Mouse (Mus musculus) limb, embryonic 14.5 days (tissue): ENCODE measurements around the gene Psip1. TPM values are rescaled to one million over a fixed set of nuclear protein-coding genes. Genes with fewer than 3 reads are reported as not detected.

Experiments
- ATAC-seq: fragments of 200-750 bp; cut with Nextera tagmentation; 2 replicates; pipeline ENCODE4 v1.8.0; 2017; ENCODE audit warnings: low read depth, moderate number of reproducible peaks, moderate TSS enrichment; ENCODE audit not compliant: low FRiP score
- DNase-seq: peaks from one replicate; pipeline ENCODE4 v3.0.0-alpha.2; 2015; ENCODE audit warnings: low spot score
- H3K27ac ChIP-seq: fragments of 300-500 bp; sonication (generic); replicated peaks from 2 replicates; pipeline ENCODE4 v1.5.1; 2014; ENCODE audit warnings: low read depth, mild to moderate bottlenecking, low read length, moderate library complexity, mixed read lengths
- H3K27me3 ChIP-seq: fragments of 300-500 bp; sonication (generic); 2 replicates; pipeline ENCODE4 v1.6.1; 2014; ENCODE audit warnings: low read length, mixed read lengths; ENCODE audit not compliant: control insufficient read depth, insufficient read depth
- H3K36me3 ChIP-seq: fragments of 300-500 bp; sonication (generic); 2 replicates; pipeline ENCODE4 v1.6.1; 2014; ENCODE audit warnings: mild to moderate bottlenecking, low read length, moderate library complexity, mixed read lengths; ENCODE audit not compliant: control insufficient read depth, insufficient read depth
- H3K4me1 ChIP-seq: fragments of 300-500 bp; sonication (generic); 2 replicates; pipeline ENCODE4 v1.6.1; 2014; ENCODE audit warnings: antibody characterized with exemption, low read length, mixed read lengths; ENCODE audit not compliant: control insufficient read depth, insufficient read depth
- H3K4me2 ChIP-seq: fragments of 300-500 bp; sonication (generic); replicated peaks from 2 replicates; pipeline ENCODE4 v1.6.1; 2014; ENCODE audit warnings: low read depth, mild to moderate bottlenecking, low read length, moderate library complexity; ENCODE audit not compliant: severe bottlenecking
- H3K4me3 ChIP-seq: fragments of 300-500 bp; sonication (generic); replicated peaks from 2 replicates; pipeline ENCODE4 v1.5.1; 2014; ENCODE audit warnings: low read length
- H3K9ac ChIP-seq: fragments of 300-500 bp; sonication (generic); 2 replicates; pipeline ENCODE4 v1.6.1; 2014; ENCODE audit warnings: mild to moderate bottlenecking, low read depth, low read length, moderate library complexity; ENCODE audit not compliant: severe bottlenecking
- H3K9me3 ChIP-seq: fragments of 300-500 bp; sonication (generic); 2 replicates; pipeline ENCODE4 v1.6.1; 2016; ENCODE audit warnings: low read length; ENCODE audit not compliant: control insufficient read depth
- POLR2A ChIP-seq: fragments of 200-500 bp; IDR thresholded peaks from 2 replicates; pipeline ENCODE4 v1.8.0; 2012; ENCODE audit warnings: inconsistent platforms, mild to moderate bottlenecking, moderate library complexity, borderline replicate concordance; ENCODE audit not compliant: insufficient read depth, insufficient read length; ENCODE audit errors: extremely low read depth
- WGBS: fragments of 180-500 bp; shearing (Covaris S2); extraction: QIAGEN DNeasy Blood & Tissue Kit; methylation state at CpG from one replicate; pipeline ENCODE4 v1.1.7; 2014; 5-methylcytosine and 5-hydroxymethylcytosine counted together
- polyA plus RNA-seq, 2 experiments: library from polyadenylated mRNA; depleted of rRNA in 1 of 2; stranded (reverse) in 1 of 2; unstranded in 1 of 2; fragments of >200 nt; fragmentation: Nextera tagmentation in 1 of 2; extraction: Ambion mirVana in 1 of 2; gene quantifications; 2 replicates each; pipeline versions ENCODE4 v1.2.1 to v1.2.3; 2012 to 2014

The Psip1 gene
- polyA plus RNA-seq, 2 experiments, result 120 to 138 TPM

DNA sequence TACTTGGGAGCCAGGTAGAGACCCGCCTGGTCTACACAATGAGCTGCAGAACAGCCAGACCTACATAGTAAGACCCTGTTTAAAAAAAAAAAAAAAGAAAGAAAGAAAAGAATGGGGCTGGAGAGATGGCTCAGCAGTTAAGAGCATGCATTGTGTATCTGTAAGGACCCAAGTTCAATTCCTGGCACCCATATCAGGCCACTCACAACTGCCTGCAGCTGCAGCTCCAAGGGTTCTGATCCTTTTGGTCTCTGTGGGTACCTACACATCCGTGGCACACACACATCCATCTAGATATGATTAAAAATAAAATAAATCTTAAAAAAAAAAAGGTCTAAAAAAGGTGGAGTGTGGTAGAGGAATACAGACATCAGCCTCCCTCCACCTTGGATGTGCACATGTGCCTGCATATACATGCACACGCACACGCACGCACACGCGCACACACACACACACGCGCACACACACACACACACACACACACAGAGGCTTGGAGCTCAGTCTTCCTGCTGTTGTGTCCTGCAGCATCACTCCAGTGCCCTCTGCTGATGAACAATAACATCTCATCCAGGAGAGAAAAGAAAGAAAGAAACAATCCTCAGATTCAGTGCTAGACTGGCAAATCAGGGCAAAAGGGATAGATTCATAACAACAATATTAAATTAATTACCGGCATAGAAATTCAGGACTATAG lies 28.9 kb upstream of the Psip1 start:
- no peak overlapping the region for H3K9ac ChIP-seq
- no peaks in the 10 kb centered on the region for H3K36me3 ChIP-seq
- H3K27ac ChIP-seq, result no peak overlapping the region
- TF ChIP-seq POLR2A, result no peak
- 89% methylated on average over 10 of the region's 10 CpGs for WGBS
- H3K4me1 ChIP-seq, result no peaks in the 10 kb centered on the region
- H3K27me3 ChIP-seq, result no peaks in the 10 kb centered on the region
- ATAC-seq (no peak), DNase-seq (no peak)
- no peaks in the 10 kb centered on the region for H3K9me3 ChIP-seq
- H3K4me2 ChIP-seq, result no peak overlapping the region
- H3K4me3 ChIP-seq, result no peak overlapping the region

DNA sequence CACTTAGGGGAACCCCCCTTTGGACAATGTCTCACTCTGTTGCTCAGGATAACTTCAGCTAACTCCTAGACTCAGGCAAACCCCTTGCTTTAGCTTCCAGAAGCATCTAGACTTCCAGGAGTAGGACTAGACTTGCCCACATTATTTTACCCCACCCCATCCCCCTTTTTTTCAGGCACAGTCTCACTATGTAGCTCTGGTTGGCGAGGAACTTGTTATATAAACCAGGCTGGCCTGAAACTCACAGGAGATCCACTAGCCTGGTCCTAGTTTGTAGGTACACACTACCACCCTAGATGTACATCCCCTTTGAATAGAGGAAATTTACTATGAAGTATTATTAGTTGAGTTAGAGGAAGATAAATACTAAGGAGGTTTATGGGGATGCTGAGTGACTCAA lies 27.9 kb upstream of the Psip1 start:
- Histone ChIP-seq H3K36me3 (no peaks in the 10 kb centered on the region), H3K9ac (no peak overlapping the region), H3K4me1 (no peaks in the 10 kb centered on the region), H3K27ac (no peak overlapping the region), H3K27me3 (no peaks in the 10 kb centered on the region), H3K9me3 (no peaks in the 10 kb centered on the region), H3K4me2 (no peak overlapping the region), H3K4me3 (no peak overlapping the region)
- DNase-seq (no peak), ATAC-seq (no peak)
- no peak for TF ChIP-seq POLR2A
- WGBS, result 63% methylated on average over 1 of the region's 1 CpGs

DNA sequence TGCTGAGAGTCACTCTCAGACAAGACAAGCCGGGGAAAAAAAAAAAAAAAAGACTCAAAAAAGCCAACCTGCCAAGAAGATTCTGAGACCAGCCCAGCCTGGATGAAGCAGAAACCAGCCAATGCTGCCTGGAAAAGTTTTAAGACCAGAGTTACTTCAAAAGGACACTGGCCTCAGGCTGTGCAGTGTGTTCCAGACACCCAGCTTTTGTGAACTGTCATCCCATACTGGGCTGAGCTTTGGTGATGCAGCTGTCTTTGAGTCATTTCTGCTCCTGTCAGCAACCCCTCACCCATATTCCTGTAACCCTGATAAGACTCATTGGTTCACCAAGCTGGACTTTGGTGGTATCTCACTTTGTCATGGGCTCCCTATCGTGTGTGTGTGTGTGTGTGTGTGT lies 26.4 kb upstream of the Psip1 start:
- no peak overlapping the region for H3K9ac ChIP-seq
- no peak for DNase-seq
- H3K36me3 ChIP-seq, result no peaks in the 10 kb centered on the region
- TF ChIP-seq POLR2A, result no peak
- no peak overlapping the region for H3K4me3 ChIP-seq
- H3K27ac ChIP-seq, result no peak overlapping the region
- WGBS, result 64% methylated on average over 2 of the region's 2 CpGs
- H3K4me2 ChIP-seq, result no peak overlapping the region
- no peaks in the 10 kb centered on the region for H3K9me3 ChIP-seq
- H3K27me3 ChIP-seq, result no peaks in the 10 kb centered on the region
- no peaks in the 10 kb centered on the region for H3K4me1 ChIP-seq
- no peak for ATAC-seq

DNA sequence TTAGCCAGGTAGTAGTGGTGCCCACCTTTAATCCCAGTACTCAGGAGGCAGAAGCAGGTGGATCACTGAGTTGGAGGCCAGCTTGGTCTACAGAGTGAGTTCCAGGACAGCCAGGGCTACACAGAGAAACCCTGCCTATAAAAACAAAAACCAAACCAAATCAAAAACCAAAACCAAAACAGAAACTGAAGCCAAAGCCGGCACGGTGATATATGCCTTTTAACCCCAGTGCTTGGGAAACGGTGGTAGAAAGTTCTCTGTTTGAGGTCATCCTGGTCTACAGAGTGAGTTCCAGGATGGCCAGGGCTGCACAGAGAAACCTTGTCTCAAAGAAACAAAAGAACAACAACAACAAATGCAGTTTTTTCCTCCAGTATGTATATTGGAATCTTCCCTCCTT lies 26.0 kb upstream of the Psip1 start:
- Histone ChIP-seq H3K27me3 (no peaks in the 10 kb centered on the region), H3K9ac (no peak overlapping the region), H3K4me2 (no peak overlapping the region), H3K27ac (no peak overlapping the region), H3K4me1 (no peaks in the 10 kb centered on the region), H3K36me3 (no peaks in the 10 kb centered on the region), H3K9me3 (no peaks in the 10 kb centered on the region), H3K4me3 (no peak overlapping the region)
- WGBS, result 85% methylated on average over 3 of the region's 3 CpGs
- no peak for ATAC-seq
- no peak for DNase-seq
- TF ChIP-seq POLR2A, result no peak

DNA sequence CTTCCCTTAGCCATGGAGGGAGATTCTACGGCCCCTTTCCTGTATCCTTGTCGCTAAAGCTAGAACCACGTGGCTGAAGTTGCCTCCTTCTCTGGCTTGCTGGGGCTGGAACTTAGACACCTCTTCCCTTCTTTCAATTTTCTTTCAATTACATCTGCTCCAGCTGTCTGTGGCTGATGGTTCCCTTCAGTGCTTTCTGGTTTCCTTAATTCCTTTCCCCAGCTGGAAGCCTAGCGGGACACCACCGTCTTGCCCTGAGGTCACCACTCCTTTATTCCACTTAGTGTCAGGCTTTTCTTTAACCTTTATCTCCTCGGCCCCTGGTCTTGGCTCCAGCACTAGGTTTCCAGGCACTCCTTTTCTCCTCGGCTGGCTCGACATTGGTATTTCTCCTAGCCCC lies 24.8 kb upstream of the Psip1 start:
- H3K27me3 ChIP-seq, result no peaks in the 10 kb centered on the region
- no peak overlapping the region for H3K27ac ChIP-seq
- no peaks in the 10 kb centered on the region for H3K9me3 ChIP-seq
- no peaks in the 10 kb centered on the region for H3K4me1 ChIP-seq
- no peak overlapping the region for H3K4me3 ChIP-seq
- WGBS, result 58% methylated on average over 8 of the region's 8 CpGs
- DNase-seq, result no peak
- no peak overlapping the region for H3K9ac ChIP-seq
- no peak for ATAC-seq
- no peaks in the 10 kb centered on the region for H3K36me3 ChIP-seq
- no peak for TF ChIP-seq POLR2A
- H3K4me2 ChIP-seq, result no peak overlapping the region
